Mouse (Mus musculus) kidney, adult 11 months (tissue): ENCODE results near the gene Erbin.

Experiments
- DNase-seq: peaks from one replicate; pipeline ENCODE4 v3.0.0; 2022

Erbin gene

GRCm38 (mm10) chr13:103803721-103804120 lies 116.6 kb downstream of the Erbin start:
- no peak for DNase-seq

GRCm38 (mm10) chr13:103801021-103801420 lies 119.3 kb downstream of the Erbin start:
- DNase-seq = no peak

GRCm38 (mm10) chr13:103794688-103795543 lies 125.4 kb downstream of the Erbin start:
- no peak for DNase-seq

- no peak for DNase-seq
Observed at GRCm38 (mm10) chr13:103779922-103780585, 140.3 kb downstream of the Erbin start.

- no peak for DNase-seq
Observed at GRCm38 (mm10) chr13:103777126-103777525, 143.2 kb downstream of the Erbin start.

- peak; percentile 91 for DNase-seq
Observed at GRCm38 (mm10) chr13:103774119-103774757, 146.1 kb downstream of the Erbin start, which contains the start of gene Srek1. Gene Srek1 (minus strand): TSS chr13:103774608.

- DNase-seq = no peak
Observed at GRCm38 (mm10) chr13:103773407-103774118, 146.8 kb downstream of the Erbin start.

GRCm38 (mm10) chr13:103772917-103773316 lies 147.4 kb downstream of the Erbin start:
- no peak for DNase-seq

- no peak for DNase-seq
Observed at GRCm38 (mm10) chr13:103770821-103771220, 149.5 kb downstream of the Erbin start.
